In the genomic region with DNA sequence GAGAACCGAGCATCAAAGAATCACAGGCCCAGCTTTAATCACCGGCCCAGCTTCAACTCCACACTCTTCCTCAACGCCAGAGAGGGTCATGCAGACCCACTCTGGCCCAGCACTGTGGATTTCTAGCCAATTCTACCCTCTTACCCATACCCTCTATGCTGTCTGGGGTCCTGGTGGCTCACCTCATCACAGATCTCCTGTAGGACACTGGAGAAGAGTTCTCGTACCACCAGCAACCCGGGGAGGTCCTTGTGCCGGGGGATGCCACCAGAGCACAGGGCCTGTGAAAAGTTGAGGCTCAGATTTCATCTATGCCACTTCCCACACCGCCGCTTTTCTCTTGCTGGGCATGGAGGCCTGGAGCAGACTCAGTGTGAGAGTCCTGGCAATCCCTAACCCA, we compare ENCODE assay signal across 7 mouse cellular contexts. TPM values are rescaled to one million over a fixed set of nuclear protein-coding genes. Genes with fewer than 3 reads are reported as not detected.
DNase-seq lines count a peak whose midpoint lies in the region; ATAC-seq and TF ChIP-seq lines count a peak whose summit lies in the region.

No protein-coding gene starts in this region.

- ATAC-seq in heart, postnatal 0 days (ENCODE audit: insufficient read depth, low read depth), result no peak
- ATAC-seq in midbrain, embryonic 14.5 days (ENCODE audit: low FRiP score, low TSS enrichment), result no peak
- no peak for ATAC-seq in midbrain, embryonic 11.5 days (ENCODE audit: low FRiP score)
- ATAC-seq in limb, embryonic 11.5 days (ENCODE audit: insufficient number of reproducible peaks, low FRiP score, low TSS enrichment, low read depth), result no peak

- H3K27me3 ChIP-seq in heart, postnatal 0 days (ENCODE audit: control insufficient read depth, insufficient read depth, low read length), result no peaks in the 10 kb centered on the region
- H3K27me3 ChIP-seq in midbrain, embryonic 14.5 days (ENCODE audit: control insufficient read depth, insufficient read depth, low read length), result no peaks in the 10 kb centered on the region
- no peaks in the 10 kb centered on the region for H3K27me3 ChIP-seq in midbrain, embryonic 11.5 days (ENCODE audit: control insufficient read depth, insufficient read depth, low read length)
- H3K27me3 ChIP-seq in limb, embryonic 11.5 days (ENCODE audit: control insufficient read depth, insufficient read depth, low read length), result no peaks in the 10 kb centered on the region

- no peak for TF ChIP-seq EP300 in heart, postnatal 0 days (IDR thresholded peaks at IDR 0.05; ENCODE audit: low read depth)

- intact Hi-C loops in heart, postnatal 14 days (cut with DNase I), result no loop called here
- intact Hi-C loops in left cerebral cortex, postnatal 10 days (cut with DNase I), result no loop called here

- peaks cover 16% of the 10 kb centered on the region for H3K36me3 ChIP-seq in heart, postnatal 0 days (replicated peaks; ENCODE audit: control insufficient read depth, insufficient read depth, low read length)
- peaks cover 13% of the 10 kb centered on the region for H3K36me3 ChIP-seq in midbrain, embryonic 14.5 days (ENCODE audit: control insufficient read depth, insufficient read depth, low read length)
- H3K36me3 ChIP-seq in midbrain, embryonic 11.5 days (ENCODE audit: control insufficient read depth, insufficient read depth, low read length), result peaks cover 7% of the 10 kb centered on the region; the same call in 1 of the 2 replicates
- H3K36me3 ChIP-seq in limb, embryonic 11.5 days (ENCODE audit: control insufficient read depth, insufficient read depth, low read length), result peaks cover 10% of the 10 kb centered on the region

- no peak overlapping the region for H3K9ac ChIP-seq in heart, postnatal 0 days (replicated peaks; ENCODE audit: low read depth, low read length)
- H3K9ac ChIP-seq in midbrain, embryonic 14.5 days (replicated peaks; ENCODE audit: low read length), result no peak overlapping the region
- H3K9ac ChIP-seq in midbrain, embryonic 11.5 days (ENCODE audit: low read length), result no peak overlapping the region
- no peak overlapping the region for H3K9ac ChIP-seq in limb, embryonic 11.5 days (ENCODE audit: low read length)

- no peak overlapping the region for H3K27ac ChIP-seq in heart, postnatal 0 days (ENCODE audit: low read depth)
- H3K27ac ChIP-seq in midbrain, embryonic 14.5 days (replicated peaks; ENCODE audit: low read depth, low read length), result no peak overlapping the region
- no peak overlapping the region for H3K27ac ChIP-seq in midbrain, embryonic 11.5 days (ENCODE audit: low read depth, low read length)
- H3K27ac ChIP-seq in limb, embryonic 11.5 days (replicated peaks; ENCODE audit: low read depth, low read length), result no peak overlapping the region

- WGBS in heart, postnatal 0 days, result 79% methylated on average over 8 of the region's 8 CpGs
- 85% methylated on average over 8 of the region's 8 CpGs for WGBS in midbrain, embryonic 14.5 days
- 85% methylated on average over 8 of the region's 8 CpGs for WGBS in midbrain, embryonic 11.5 days
- WGBS in limb, embryonic 11.5 days, result 78% methylated on average over 8 of the region's 8 CpGs

- DNase-seq in heart, postnatal 0 days (ENCODE audit: low spot score), result no peak
- no peak for DNase-seq in heart, postnatal 14 days
- DNase-seq in midbrain, embryonic 14.5 days, result no peak
- DNase-seq in midbrain, embryonic 11.5 days (ENCODE audit: low spot score, missing footprints), result no peak
- no peak for DNase-seq in limb, embryonic 11.5 days (ENCODE audit: low spot score)
- no peak for DNase-seq in left cerebral cortex, postnatal 10 days (ENCODE audit: extremely low spot score in 1 of 2, low spot score in 2 of 2)
- no peak for DNase-seq in gastrocnemius, adult 18-20 months (ENCODE audit: low spot score)

- peak overlapping the region; percentile 79; the same call in 1 of the 2 replicates for H3K4me2 ChIP-seq in heart, postnatal 0 days (ENCODE audit: low read depth, low read length)
- peak overlapping the region; percentile 87; the same call in 1 of the 2 replicates for H3K4me2 ChIP-seq in midbrain, embryonic 14.5 days (ENCODE audit: low read length)
- no peak overlapping the region for H3K4me2 ChIP-seq in midbrain, embryonic 11.5 days
- H3K4me2 ChIP-seq in limb, embryonic 11.5 days (ENCODE audit: low read depth, severe bottlenecking), result peak overlapping the region; percentile 2; the same call in 1 of the 2 replicates

- H3K4me1 ChIP-seq in heart, postnatal 0 days (ENCODE audit: control insufficient read depth, insufficient read depth), result peaks cover 26% of the 10 kb centered on the region
- peaks cover 34% of the 10 kb centered on the region for H3K4me1 ChIP-seq in midbrain, embryonic 14.5 days (ENCODE audit: control insufficient read depth, insufficient read depth, low read length)
- peaks cover 22% of the 10 kb centered on the region for H3K4me1 ChIP-seq in midbrain, embryonic 11.5 days (ENCODE audit: control insufficient read depth, insufficient read depth, low read length)
- H3K4me1 ChIP-seq in limb, embryonic 11.5 days (ENCODE audit: control insufficient read depth, insufficient read depth, low read length), result peaks cover 20% of the 10 kb centered on the region

- H3K4me3 ChIP-seq in heart, postnatal 0 days (ENCODE audit: low read depth, low read length), result no peak overlapping the region
- H3K4me3 ChIP-seq in midbrain, embryonic 14.5 days (replicated peaks; ENCODE audit: low read depth, low read length), result no peak overlapping the region
- no peak overlapping the region for H3K4me3 ChIP-seq in midbrain, embryonic 11.5 days (ENCODE audit: low read depth, low read length)
- no peak overlapping the region for H3K4me3 ChIP-seq in limb, embryonic 11.5 days (ENCODE audit: low read depth, low read length)

- no peak for TF ChIP-seq CTCF in heart, postnatal 0 days (IDR thresholded peaks at IDR 0.05; ENCODE audit: low read depth)

- H3K9me3 ChIP-seq in heart, postnatal 0 days (replicated peaks; ENCODE audit: control insufficient read depth, low read length), result no peaks in the 10 kb centered on the region
- no peaks in the 10 kb centered on the region for H3K9me3 ChIP-seq in midbrain, embryonic 14.5 days (ENCODE audit: control insufficient read depth, low read length)
- H3K9me3 ChIP-seq in midbrain, embryonic 11.5 days (ENCODE audit: control insufficient read depth, low read length), result no peaks in the 10 kb centered on the region
- H3K9me3 ChIP-seq in limb, embryonic 11.5 days (ENCODE audit: control insufficient read depth, low read length), result no peaks in the 10 kb centered on the region

RNA-seq across cellular contexts. Expression of a gene that starts 1.4 kb away (rescaled TPM):
- total RNA-seq in heart, postnatal 0 days (2014; rRNA removed; ENCODE audit: low replicate concordance), result 42.1 and 45.3 TPM in 2 replicates
- polyA plus RNA-seq in heart, postnatal 0 days (2015; fragmentation: Nextera tagmentation; extraction: Ambion mirVana), result 48.1 and 49.5 TPM in 2 replicates
- 10 to 100 TPM; 24.8 to 26.1 TPM for total RNA-seq in heart, postnatal 14 days (2021)
- 19.4 and 20.2 TPM in 2 replicates for polyA plus RNA-seq in midbrain, embryonic 14.5 days (2014; fragmentation: Nextera tagmentation; extraction: Ambion mirVana)
- polyA plus RNA-seq in midbrain, embryonic 11.5 days (2014; fragmentation: Nextera tagmentation; extraction: Ambion mirVana), result 14.4 and 19.5 TPM in 2 replicates
- 18.3 and 22.3 TPM in 2 replicates for polyA plus RNA-seq in limb, embryonic 11.5 days (2014; fragmentation: Nextera tagmentation; extraction: Ambion mirVana)
- total RNA-seq in left cerebral cortex, postnatal 10 days (2021), result 1 to 10 TPM; 9.2 to 9.5 TPM
- 10 to 100 TPM; 12.0 to 13.7 TPM for total RNA-seq in gastrocnemius, adult 18-20 months (2021)

RNA-seq across cellular contexts. Expression of a gene that starts 1.4 kb away (rescaled TPM):
- total RNA-seq in heart, postnatal 0 days (2014; rRNA removed; ENCODE audit: low replicate concordance), result 12.6 and 32.0 TPM in 2 replicates
- polyA plus RNA-seq in heart, postnatal 0 days (2015; fragmentation: Nextera tagmentation; extraction: Ambion mirVana), result 27.1 and 28.4 TPM in 2 replicates
- 10 to 100 TPM; 18.7 to 20.1 TPM for total RNA-seq in heart, postnatal 14 days (2021)
- 18.6 and 20.0 TPM in 2 replicates for polyA plus RNA-seq in midbrain, embryonic 14.5 days (2014; fragmentation: Nextera tagmentation; extraction: Ambion mirVana)
- 10.0 and 10.2 TPM in 2 replicates for polyA plus RNA-seq in midbrain, embryonic 11.5 days (2014; fragmentation: Nextera tagmentation; extraction: Ambion mirVana)
- polyA plus RNA-seq in limb, embryonic 11.5 days (2014; fragmentation: Nextera tagmentation; extraction: Ambion mirVana), result 8.9 and 9.7 TPM in 2 replicates
- 10 to 100 TPM; 20.2 to 20.8 TPM for total RNA-seq in left cerebral cortex, postnatal 10 days (2021)
- 10 to 100 TPM; 24.4 to 26.4 TPM for total RNA-seq in gastrocnemius, adult 18-20 months (2021)

RNA-seq across cellular contexts. Expression of a gene that starts 2.1 kb away (rescaled TPM):
- 51.4 and 75.2 TPM in 2 replicates for total RNA-seq in heart, postnatal 0 days (2014; rRNA removed; ENCODE audit: low replicate concordance)
- 58.5 and 59.7 TPM in 2 replicates for polyA plus RNA-seq in heart, postnatal 0 days (2015; fragmentation: Nextera tagmentation; extraction: Ambion mirVana)
- total RNA-seq in heart, postnatal 14 days (2021), result 10 to 100 TPM; 54.8 to 62.7 TPM
- polyA plus RNA-seq in midbrain, embryonic 14.5 days (2014; fragmentation: Nextera tagmentation; extraction: Ambion mirVana), result 23.1 and 26.7 TPM in 2 replicates
- polyA plus RNA-seq in midbrain, embryonic 11.5 days (2014; fragmentation: Nextera tagmentation; extraction: Ambion mirVana), result 17.9 and 21.0 TPM in 2 replicates
- polyA plus RNA-seq in limb, embryonic 11.5 days (2014; fragmentation: Nextera tagmentation; extraction: Ambion mirVana), result 15.0 and 20.7 TPM in 2 replicates
- total RNA-seq in left cerebral cortex, postnatal 10 days (2021), result 10 to 100 TPM; 15.8 to 19.4 TPM
- 10 to 100 TPM; 33.9 to 38.4 TPM for total RNA-seq in gastrocnemius, adult 18-20 months (2021)

RNA-seq across cellular contexts. Expression of a gene that starts 7.0 kb away (rescaled TPM):
- 74.8 and 122 TPM in 2 replicates for total RNA-seq in heart, postnatal 0 days (2014; rRNA removed; ENCODE audit: low replicate concordance)
- 193 and 194 TPM in 2 replicates for polyA plus RNA-seq in heart, postnatal 0 days (2015; fragmentation: Nextera tagmentation; extraction: Ambion mirVana)
- 100 to 1,000 TPM; 307 to 309 TPM for total RNA-seq in heart, postnatal 14 days (2021)
- 33.1 and 47.3 TPM in 2 replicates for polyA plus RNA-seq in midbrain, embryonic 14.5 days (2014; fragmentation: Nextera tagmentation; extraction: Ambion mirVana)
- polyA plus RNA-seq in midbrain, embryonic 11.5 days (2014; fragmentation: Nextera tagmentation; extraction: Ambion mirVana), result 21.9 and 25.4 TPM in 2 replicates
- 37.1 and 38.7 TPM in 2 replicates for polyA plus RNA-seq in limb, embryonic 11.5 days (2014; fragmentation: Nextera tagmentation; extraction: Ambion mirVana)
- total RNA-seq in left cerebral cortex, postnatal 10 days (2021), result 10 to 100 TPM; 72.6 to 72.8 TPM
- total RNA-seq in gastrocnemius, adult 18-20 months (2021), result 100 to 1,000 TPM; 181 to 206 TPM

RNA-seq across cellular contexts. Expression of a gene that starts 14.2 kb away (rescaled TPM):
- 0.65 and 8.5 TPM in 2 replicates for total RNA-seq in heart, postnatal 0 days (2014; rRNA removed; ENCODE audit: low replicate concordance)
- 59.9 and 65.2 TPM in 2 replicates for polyA plus RNA-seq in heart, postnatal 0 days (2015; fragmentation: Nextera tagmentation; extraction: Ambion mirVana)
- total RNA-seq in heart, postnatal 14 days (2021), result 10 to 100 TPM; 13.6 to 14.2 TPM
- polyA plus RNA-seq in midbrain, embryonic 14.5 days (2014; fragmentation: Nextera tagmentation; extraction: Ambion mirVana), result 73.8 and 86.9 TPM in 2 replicates
- 67.7 and 81.3 TPM in 2 replicates for polyA plus RNA-seq in midbrain, embryonic 11.5 days (2014; fragmentation: Nextera tagmentation; extraction: Ambion mirVana)
- 70.9 and 72.7 TPM in 2 replicates for polyA plus RNA-seq in limb, embryonic 11.5 days (2014; fragmentation: Nextera tagmentation; extraction: Ambion mirVana)
- 10 to 100 TPM; 65.3 to 65.5 TPM for total RNA-seq in left cerebral cortex, postnatal 10 days (2021)
- 10 to 100 TPM in 1 of 2 experiments, 1 to 10 TPM in 1; 8.2 to 13.1 TPM for total RNA-seq in gastrocnemius, adult 18-20 months (2021)
